Mouse (Mus musculus) common myeloid progenitor, adult 5-6 weeks (primary cell): ENCODE measurements around the gene Tspan4. TPM values are rescaled to one million over a fixed set of nuclear protein-coding genes. Genes with fewer than 3 reads are reported as not detected.

Source experiments
- ATAC-seq: replicated peaks from 2 replicates; pipeline ENCODE4 v1.8.0; 2016; ENCODE audit warnings: low read depth, mild to moderate bottlenecking, moderate TSS enrichment, inconsistent platforms; ENCODE audit not compliant: poor library complexity, severe bottlenecking
- total RNA-seq: library from RNA; stranded (forward); fragments of 200-1000, 187-1606 nt; gene quantifications from 2 replicates; pipeline ENCODE4 v1.2.3, GENCODE M21; 2017

Gene Tspan4
- total RNA-seq, 1 experiment from 2014 or later: 50.3 TPM

DNA sequence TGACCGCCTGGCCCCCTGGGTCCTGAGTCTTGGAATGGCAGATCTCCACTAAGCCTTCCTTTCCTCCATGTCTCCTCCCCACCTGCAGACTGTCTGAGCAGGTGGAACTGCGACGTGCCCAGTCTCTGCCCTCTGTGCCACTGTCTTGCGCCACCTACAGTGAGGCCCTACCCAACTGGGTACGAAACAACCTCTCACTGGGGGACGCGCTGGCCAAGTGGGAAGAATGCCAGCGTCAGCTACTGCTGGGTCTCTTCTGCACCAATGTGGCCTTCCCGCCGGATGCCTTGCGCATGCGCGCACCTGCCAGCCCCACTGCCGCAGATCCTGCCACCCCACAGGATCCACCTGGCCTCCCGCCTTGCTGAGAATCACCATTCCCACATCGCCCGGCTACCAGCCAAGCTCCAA is 15.7 kb upstream of the Tspan4 start:
- no peak for ATAC-seq

DNA sequence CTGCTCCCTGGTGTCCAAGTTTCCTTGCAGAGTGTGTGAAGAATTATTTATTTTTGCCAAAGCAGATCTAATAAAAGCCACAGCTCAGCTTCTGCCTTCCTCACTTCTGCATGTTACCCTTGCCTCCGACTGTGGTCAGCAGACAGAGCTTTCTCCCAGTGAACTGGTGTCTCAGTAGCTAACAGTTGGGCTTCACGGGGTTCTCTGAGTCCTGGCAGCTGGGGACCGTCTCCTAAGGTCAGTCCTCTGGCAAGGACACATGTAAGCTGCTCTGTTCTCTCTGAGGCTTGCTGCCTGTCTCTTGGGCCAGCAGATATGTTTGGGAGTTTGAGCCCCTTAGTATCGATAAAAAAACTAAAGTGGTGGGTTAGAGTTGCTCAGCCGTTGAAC is 15.0 kb upstream of the Tspan4 start:
- no peak for ATAC-seq

DNA sequence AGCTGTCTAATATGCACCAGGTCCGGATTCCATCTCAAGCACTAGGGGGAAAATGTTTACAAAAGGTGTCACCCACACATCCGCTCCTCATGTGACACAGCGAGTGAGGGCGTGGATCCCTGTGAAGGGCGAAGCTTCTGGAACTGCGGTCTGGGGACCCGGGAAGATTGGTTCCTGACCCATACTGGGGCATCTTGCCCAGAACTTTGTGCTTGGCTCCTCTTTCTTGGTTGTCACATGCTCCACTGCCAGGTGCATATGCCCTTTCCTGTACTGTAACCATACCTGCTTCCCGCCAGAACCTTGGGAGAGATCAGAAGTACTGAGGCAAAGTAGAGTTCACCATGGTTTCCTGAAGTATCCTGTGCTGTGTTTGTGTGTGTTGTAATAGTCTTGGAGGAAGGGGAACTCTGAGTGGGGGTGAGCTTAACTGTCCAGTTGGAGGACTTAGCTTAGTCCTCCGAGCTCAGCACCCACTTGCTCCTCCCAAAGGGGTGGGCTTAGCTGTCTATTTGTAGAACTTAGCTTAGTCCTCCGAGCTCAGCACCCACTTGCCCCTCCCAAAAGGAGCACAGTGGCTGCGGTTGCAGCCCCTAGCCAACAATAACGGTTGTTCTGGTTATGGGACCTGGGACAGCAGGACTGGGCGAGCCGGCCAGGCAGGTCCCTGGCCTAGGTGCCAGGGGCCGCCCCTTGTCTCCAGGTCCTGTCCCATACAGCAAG is 14.5 kb upstream of the Tspan4 start, which contains the start of gene Cracr2b:
Gene Cracr2b (plus strand): TSS at position 704 of the 723 bp plus-strand sequence.
- no peak for ATAC-seq

DNA sequence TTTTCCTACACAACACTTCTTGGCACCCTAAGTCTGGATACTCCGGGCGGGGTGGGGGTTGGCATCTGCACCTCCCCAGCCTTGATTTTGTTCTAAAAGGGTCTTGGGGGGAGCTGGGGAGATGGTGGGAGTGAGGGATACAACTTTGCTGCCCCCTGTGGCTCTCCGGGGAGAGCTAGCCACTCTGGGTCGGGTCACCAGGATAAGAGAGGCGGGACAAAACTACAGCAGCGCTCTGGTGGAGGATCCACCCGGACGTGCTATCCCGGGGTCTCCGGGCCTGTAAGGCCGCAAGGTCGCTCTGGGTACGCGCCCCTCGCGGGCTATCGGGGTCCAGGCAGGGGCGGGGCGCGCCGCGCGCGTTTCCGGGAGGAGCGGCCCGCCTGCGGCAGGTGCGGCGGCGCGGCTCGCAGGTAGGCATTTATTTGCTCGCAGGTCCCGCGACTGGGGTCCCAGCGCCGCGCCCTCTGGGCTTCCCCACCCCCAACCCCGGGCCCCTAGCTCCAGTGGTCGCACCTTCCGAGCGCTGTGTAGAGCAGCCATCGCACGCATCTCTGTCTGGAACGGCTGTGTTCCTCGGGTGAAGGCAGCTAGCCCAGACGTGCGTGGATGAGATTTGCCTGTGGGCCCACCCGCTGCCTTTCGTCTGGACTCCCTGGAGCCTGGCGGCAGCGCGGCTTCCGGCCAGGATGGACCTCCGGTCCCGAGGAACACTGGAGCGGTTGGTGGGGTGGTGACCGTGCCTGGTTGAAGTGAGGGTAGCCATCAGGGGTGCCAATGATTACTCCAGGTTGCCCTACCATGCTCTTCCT is 13.3 kb upstream of the Tspan4 start:
- peak; percentile 12; the same call in 1 of the 2 replicates for ATAC-seq

GRCm38 (mm10) chr7:141462333-141462821 is 12.7 kb upstream of the Tspan4 start:
- no peak for ATAC-seq

DNA sequence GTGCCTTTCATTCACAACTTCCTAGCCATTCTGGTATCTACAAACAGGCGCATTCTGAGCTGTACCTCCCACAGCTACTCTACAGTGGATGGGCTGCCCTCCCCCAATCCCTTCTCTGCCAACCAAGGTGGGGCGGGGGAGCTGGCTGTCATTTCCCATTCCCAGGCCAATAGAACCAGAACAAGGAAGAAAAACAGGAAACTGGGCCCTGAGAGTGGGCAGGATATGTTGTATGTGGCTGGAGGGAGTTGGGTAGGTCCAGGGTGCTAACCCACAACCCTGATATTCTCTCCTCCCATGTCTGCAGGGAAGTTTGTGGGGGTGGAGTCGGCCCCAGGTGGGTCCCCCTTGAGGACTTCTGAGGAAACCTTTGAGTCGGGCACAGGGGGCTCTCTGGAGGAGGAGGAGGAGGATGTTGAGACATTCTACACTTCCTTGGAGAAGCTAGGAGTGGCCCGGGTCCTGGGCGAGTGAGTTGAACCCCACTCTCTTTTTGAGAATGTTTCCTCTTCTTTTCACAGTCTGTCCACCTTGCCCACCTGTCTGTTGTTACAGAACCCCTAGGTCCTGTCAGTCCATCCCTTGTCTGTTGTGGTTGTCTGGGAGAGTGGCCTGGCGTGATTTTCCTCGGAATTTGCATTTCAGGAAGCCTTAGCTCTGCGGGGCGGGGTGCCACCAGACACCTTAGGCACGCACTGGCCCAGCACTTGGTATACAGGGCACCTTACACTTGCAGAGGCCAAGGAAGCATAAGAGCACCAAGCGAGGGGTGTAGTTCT is 11.0 kb upstream of the Tspan4 start:
- ATAC-seq: no peak

GRCm38 (mm10) chr7:141464603-141465201 is 10.3 kb upstream of the Tspan4 start:
- no peak for ATAC-seq

GRCm38 (mm10) chr7:141465388-141466044 is 9.5 kb upstream of the Tspan4 start:
- ATAC-seq: no peak

GRCm38 (mm10) chr7:141466045-141466394 is 9.0 kb upstream of the Tspan4 start:
- no peak for ATAC-seq

- ATAC-seq: no peak
Measured at GRCm38 (mm10) chr7:141466607-141467148, 8.4 kb upstream of the Tspan4 start.

GRCm38 (mm10) chr7:141467230-141468030 is 7.6 kb upstream of the Tspan4 start, which contains the start of gene Cd151:
TSS of gene Cd151 (plus strand) at chr7:141467392.
- ATAC-seq: peak; percentile 43

DNA sequence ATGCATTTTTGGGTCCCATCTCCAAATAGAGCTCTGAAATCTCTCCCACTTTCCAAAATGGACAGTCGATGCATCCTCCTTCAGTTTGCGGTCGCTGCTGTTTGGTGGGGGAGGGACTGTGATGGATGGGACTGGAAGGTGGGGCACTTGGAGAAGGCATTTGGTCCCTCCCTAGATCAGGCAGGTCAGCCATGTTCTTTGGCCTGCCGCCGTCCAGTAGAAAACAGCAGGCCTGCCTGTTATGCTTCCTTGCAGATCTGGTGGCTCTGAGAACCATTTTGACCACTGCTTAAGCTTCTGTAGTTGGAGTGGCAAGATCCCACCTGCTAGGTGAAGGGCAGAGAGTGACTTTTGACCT is 6.9 kb upstream of the Tspan4 start:
- no peak for ATAC-seq

DNA sequence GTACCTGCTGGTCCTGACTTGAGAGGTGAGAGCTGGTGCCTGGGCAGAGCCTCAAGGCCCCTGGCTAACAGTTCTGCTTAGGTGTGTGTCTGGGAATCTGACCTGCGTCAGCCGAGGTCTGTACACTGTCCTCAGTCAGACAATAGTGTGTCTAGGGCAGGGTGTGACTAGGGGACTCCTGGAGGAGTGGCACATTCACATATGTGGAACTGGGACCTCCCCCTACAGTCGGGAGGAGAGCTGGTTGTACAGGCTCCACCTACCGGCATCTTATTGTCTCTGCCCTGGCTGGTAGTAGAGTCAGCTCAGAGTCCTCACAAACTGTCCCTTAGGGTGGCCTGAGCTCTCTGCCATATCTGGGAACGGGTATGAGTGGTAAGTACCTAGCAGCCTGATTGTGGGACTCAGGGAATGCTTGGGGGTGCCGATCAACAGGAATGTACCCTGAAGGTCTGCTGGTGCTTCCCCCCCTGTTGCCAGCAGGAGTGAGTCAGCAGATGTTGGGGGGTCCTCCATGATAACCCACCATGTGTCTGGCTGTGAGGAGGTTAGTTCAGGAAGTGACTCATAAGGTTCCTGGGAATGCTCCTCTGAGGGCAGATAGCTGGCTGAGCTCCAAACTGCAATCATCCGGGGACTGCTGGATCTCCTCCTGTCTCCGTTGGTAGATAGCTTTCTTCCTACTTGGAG is 6.4 kb upstream of the Tspan4 start:
- ATAC-seq: peak; percentile 66

GRCm38 (mm10) chr7:141469352-141469751 is 5.7 kb upstream of the Tspan4 start:
- no peak for ATAC-seq

DNA sequence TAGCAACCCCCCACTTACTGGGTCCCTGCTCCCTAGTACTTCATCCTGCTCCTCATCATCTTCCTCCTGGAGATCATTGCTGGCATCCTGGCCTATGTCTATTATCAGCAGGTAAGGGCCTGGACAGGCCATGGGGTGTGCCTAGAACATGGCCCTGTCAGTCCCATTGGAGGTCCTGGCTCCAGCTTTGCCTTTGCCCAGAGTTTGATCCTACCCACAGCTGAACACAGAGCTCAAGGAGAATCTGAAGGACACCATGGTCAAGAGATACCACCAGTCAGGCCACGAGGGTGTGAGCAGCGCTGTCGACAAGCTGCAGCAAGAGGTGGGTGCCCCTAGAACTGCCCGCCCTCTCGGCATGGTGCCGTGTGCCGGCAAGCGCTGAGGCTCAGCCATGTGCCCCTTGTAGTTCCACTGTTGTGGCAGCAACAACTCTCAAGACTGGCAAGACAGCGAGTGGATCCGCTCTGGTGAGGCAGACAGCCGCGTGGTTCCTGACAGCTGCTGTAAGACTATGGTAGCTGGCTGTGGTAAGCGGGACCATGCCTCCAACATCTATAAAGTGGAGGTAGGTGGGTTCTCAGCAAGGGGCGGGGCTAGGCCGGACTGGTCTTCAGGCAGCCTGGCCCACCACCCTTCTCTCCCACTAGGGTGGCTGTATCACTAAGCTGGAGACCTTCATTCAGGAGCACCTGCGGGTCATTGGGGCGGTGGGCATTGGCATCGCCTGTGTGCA is 5.0 kb upstream of the Tspan4 start:
- ATAC-seq: no peak

DNA sequence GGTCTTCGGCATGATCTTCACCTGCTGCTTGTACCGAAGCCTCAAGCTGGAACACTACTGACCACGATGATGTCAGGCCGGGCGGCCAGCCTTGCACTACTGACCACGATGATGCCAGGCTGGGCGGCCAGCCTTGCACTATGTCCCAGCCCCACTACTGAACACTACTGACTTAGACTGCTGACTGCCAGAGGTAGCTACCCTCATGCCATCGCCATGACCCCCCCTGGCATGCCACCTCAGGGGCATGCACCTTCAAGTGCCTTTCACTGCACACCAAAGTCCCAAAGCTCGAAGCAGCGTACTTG is 4.4 kb upstream of the Tspan4 start:
- no peak for ATAC-seq

DNA sequence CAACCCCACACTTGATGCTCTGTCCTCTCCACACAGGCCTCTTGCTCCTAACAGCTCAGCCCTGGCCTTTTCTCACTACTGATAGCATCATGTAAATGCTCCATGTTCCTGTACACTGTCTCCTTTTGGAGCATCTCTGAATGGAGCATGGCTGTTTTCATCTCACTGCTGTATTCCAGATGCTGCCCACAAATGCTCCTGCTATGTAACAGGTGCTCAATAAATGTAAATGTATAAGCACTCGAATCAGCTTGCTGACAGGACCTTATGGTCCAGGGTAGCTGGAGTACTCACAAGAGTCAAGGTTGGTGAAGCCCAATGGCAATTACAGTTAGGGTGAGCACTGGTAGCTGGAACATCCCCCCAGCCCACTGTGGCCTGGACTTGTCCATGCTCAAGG is 3.8 kb upstream of the Tspan4 start:
- no peak for ATAC-seq

- ATAC-seq: no peak
Measured at GRCm38 (mm10) chr7:141472226-141472625, 2.8 kb upstream of the Tspan4 start.
